Mouse (Mus musculus): Measurements from ENCODE around the gene Capg.

Capg gene

GRCm38 (mm10) chr6:72544283-72544987 lies at the start of gene Capg:
Capg (plus strand) TSS chr6:72544391.
- no peak for DNase-seq

DNA sequence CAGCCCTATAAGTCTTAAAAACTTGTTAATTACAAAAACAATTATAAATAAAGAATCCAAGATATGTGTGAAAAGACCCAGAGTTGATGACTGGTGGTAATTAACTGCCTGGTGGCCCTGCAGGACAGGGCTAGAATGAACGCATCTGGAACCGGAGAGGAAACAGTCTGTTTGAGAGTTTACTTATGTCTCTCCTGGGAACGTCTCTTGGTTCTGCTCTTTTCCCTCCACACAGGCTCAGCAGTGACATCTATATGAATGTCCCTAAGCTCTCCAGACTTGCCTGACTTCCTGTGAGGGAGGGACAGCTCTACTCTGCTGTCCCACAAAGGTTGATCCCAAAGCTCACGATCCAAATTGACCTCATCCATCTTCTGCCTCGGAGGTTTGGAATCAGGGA lies 45.2 kb upstream of the Capg start:
- DNase-seq = no peak

- DNase-seq = no peak
Measured at GRCm38 (mm10) chr6:72503309-72503708, 40.9 kb upstream of the Capg start.

DNA sequence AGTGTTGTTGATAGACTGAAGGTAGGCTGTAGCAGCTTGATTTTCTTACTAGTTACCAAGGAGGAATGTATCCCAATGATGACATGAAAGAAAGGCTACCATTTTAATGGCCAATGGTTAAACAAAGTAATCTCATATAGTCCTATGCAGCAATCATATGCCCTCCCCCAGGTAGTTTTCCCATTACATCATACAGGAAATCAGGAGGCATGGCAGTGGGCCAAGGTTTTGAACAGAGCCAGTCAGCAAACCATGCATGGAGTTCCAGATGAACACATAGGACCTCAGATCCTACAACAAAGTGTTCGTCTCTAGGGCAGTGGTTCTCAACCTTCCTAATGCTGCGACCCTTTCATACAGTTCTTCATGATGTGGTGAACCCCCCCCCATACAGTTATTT lies 40.3 kb upstream of the Capg start:
- peak; percentile 40 to 45 for DNase-seq

- DNase-seq = no peak
Measured at GRCm38 (mm10) chr6:72506104-72506503, 38.1 kb upstream of the Capg start.

DNA sequence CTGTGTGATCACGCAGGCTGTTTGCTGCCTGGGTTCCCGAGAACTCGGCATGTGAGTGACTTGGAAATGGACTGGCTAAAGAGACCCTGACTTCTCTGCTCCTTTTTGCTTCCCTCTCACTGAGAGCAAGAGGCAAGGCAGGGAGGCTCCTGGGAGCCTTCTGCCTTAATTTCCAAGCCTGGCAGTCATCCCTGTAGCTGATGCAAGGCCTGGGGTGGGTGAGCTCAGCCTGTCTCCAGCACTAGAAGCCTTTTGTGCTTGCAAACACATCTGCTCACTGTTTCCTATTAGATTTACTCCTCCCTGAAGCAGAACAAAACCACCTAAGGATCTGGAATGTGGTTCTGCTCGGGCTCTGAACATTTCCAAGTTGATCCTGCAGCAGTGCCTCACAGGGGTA lies 35.6 kb upstream of the Capg start:
- DNase-seq = no peak

DNA sequence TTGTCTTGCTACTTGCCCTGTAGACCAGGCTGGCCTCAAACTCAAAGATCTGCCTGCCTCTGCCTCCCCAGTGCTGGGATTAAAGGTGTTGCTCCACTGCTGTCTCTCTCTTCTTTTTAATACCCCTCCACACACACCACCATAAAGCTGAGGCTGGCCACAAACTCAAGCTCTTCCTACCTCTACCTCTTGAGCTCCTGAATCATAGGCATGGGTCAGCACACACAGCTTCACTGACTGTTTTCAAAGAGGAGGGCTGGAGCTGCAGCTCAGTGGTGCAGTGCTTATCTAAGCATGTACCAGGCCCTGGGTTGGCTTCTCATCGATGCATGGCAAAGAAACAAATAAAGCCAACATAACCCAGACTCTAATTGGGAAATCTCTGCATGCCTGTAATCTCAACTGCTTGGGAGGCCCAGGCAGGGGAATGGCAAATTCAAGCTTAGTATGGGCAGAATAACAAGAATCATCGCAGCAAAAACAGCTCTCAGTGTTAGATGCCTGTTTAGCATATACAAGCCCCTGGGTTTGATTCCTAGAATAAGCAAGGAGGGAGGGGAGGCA lies 34.2 kb upstream of the Capg start:
- no peak for DNase-seq

DNA sequence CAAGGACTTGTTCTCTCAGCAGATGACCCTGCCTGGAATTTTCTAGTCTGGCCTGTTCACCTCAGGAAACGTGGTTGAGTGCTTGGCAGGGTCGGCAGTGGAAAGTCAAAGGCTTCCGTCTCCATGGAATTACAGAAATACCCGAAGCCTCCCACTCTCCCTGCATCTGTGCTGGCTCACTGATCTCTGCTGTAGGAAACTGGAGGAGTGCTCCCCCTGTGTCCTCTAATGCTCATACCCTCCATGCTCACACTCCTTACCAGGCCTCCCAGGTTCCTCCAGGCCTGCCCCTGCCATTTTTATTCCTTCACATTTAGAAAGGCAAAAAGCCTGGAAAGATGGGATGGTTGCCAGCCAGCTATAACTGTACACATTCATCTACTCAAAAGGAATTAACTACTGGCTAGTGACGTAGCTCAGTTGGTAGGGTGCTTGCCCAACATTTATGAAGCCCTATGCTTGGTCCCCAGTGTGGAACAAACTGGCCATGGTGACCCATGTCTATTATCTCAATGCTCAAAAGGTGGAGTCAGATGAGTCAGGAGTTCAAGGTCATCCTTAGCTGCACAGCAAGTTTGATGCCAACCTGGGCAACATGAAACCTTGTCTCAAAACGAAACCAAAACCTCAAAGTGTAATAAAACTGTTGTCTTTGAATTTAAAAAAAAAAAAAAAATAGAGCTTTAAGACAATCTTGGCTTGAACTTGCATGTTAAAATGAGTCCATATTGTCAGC lies 33.3 kb upstream of the Capg start:
- DNase-seq = no peak

DNA sequence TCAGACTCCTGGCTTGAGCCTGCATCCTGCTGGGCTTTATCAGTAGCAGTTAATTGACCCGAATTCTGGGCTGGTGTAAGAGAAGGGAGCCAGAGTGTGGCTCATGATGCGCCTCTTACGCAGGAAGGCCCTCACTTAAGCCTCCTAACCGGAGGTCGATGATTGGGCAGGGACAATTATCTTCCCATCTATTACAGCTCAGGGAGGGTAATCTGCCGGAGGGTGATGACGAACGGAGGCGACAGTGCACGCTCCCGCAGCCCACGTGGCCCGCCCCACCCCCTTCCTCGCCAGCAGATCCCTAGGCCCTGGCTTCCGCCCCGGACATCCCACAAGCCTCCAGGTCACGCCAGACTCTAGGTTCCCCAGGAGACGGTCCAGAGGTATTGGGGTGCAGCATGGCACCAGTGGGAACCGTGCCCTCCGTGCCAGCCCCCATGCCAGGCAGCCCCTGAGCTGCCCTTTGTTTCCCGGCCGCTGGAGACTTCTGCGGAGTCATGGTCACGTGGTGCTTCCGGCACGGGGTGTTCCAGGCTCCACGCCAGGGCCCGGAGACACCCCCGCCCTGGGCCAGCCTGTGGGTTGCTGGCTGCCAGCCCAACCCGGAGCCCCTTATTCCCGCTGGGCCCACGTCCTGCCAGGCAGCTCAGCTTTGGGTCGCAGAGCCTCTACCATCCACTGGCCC lies 31.7 kb upstream of the Capg start:
- DNase-seq = peak; percentile 93

- no peak for DNase-seq
Measured at GRCm38 (mm10) chr6:72513071-72513440, 31.1 kb upstream of the Capg start.

DNA sequence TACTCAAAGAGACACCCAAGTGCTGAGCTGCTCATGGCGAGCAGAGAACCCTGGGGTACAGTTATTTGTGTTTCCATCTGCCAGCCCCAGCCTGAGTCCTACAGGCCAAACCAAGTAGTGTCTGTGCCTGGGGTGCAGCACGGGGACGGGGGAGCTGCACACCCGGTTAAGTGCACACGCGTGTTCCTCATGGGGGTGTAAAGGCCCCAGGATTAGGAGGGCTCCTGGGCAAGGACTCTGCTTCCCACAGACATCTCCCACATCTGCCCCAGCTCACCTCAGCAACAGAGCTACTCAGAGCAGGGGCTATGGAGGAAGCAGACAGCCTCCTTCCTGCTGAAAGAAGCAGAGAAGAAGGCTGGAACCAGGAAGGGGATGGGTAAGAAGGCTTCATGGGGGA lies 28.5 kb upstream of the Capg start:
- DNase-seq = no peak

DNA sequence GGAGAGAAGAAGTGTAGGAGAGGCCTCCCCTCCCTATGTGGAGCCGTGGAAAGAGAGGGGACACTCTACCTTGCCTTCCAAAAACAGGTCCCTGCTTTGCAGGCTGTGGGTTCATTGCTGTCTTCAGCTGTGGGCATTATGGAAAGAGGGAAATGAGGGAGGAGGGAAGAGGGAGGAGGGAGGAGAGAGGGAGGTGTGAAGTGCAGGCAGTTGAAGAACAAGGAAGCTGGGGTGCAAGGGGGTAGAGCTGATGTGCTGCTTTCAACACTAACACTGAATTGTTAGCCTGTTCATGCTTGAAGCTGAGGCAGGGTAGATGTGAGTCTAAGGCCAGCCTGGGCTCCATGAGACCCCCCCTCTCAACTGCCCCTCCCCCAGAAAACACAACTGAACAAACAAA lies 25.3 kb upstream of the Capg start:
- DNase-seq = no peak

DNA sequence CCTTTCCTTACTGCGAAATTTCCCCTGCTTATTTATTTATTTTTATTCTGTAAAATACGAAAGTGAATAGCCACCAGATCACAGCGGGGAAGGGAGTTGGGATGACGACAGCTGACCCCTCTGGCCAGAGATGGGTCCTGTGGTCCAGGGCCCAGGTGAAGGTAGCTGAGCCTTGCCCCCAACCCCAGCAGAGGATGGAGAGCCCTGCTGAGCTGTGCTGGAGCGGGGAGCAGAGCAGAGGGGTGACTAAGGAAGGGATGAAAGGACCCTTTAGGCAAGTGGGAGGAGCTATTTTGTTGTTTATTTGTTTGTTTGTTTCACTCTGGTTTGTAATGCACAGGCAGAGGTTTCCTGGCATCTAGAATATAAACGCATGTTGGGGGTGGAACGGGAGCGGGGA lies 24.9 kb upstream of the Capg start:
- no peak for DNase-seq

- peak; percentile 86 to 88 for DNase-seq
Measured at GRCm38 (mm10) chr6:72519892-72520663, 24.1 kb upstream of the Capg start.

GRCm38 (mm10) chr6:72520904-72521303 lies 23.3 kb upstream of the Capg start:
- DNase-seq = no peak

DNA sequence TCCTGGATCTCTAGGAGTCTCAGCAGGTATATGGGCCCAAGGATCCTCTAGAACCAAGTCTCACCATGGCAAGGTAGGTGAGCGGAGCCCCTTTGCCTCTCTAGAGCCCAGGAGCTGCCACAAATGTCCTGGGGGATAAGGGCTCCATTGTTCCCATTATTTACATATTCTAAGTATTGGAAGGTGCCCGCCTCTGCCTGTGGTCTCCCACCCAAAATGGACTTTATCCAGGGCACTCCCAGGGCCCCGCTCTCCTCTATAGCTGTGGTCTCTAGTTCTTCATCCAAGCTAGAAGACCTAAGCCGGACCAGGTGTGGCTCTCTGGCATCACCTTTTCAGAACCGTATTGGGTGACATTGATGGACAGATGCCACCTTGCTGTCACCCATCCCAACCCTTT lies 22.6 kb upstream of the Capg start, which contains the start of gene Sh2d6:
Gene Sh2d6, minus strand, starts transcription at position 101 of the 400 bp plus-strand sequence.
- no peak for DNase-seq

DNA sequence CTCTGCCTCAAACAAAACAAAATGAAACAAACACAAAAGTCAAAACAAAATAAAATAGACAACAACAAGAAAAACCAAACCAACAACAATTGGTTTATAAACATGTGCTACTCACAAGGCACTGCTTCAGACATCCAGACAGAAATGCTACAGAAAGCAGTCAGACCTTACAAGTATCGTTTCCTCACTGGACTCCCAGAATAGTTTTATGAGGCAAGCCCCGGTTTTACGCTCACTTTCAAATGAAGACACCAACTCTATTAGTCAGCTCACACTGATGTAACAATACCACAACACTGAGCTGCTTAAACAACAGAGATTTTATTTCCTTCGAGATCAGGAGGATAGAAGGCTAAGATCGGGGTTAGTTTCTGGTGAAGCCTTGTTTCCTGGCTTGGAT lies 21.9 kb upstream of the Capg start:
- DNase-seq = no peak

- no peak for DNase-seq
Measured at GRCm38 (mm10) chr6:72523222-72523621, 21.0 kb upstream of the Capg start.

GRCm38 (mm10) chr6:72524160-72524559 lies 20.0 kb upstream of the Capg start:
- DNase-seq = no peak

- no peak for DNase-seq
Measured at GRCm38 (mm10) chr6:72527070-72527469, 17.1 kb upstream of the Capg start.

- DNase-seq = no peak
Measured at GRCm38 (mm10) chr6:72528410-72529151, 15.6 kb upstream of the Capg start.

DNA sequence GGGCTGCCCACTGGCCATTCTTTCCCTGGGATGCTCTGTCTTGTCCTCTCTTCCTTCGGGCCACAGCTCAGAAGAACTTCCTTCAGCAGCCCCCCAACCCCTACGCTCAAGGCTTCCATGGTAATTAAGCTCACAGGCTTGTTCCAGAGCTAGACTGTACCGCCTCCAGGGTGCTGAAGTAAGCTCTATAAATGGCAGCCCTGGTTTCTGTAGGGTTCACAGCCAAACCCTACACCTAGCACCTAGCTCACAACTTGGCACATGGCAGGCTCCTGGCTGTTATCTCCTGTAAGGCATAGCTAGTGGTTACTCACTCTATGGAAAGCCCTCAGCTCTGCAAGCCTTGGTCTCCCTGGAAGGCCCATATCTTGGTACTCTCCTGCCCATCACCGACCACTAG lies 11.6 kb upstream of the Capg start:
- no peak for DNase-seq

Measured in cerebellum, postnatal 10 days (tissue).